Mouse (Mus musculus): ENCODE data around the gene Wdr13.

Wdr13 gene

GRCm38 (mm10) chrX:8132017-8132976 lies at the start of gene Wdr13:
Wdr13 (minus strand) TSS chrX:8132892.
- DNase-seq, result peak; percentile 99

GRCm38 (mm10) chrX:8179646-8180045 lies 47.0 kb upstream of the Wdr13 start:
- no peak for DNase-seq

- no peak for DNase-seq
Measured at GRCm38 (mm10) chrX:8178871-8179270, 46.2 kb upstream of the Wdr13 start.

GRCm38 (mm10) chrX:8175504-8176385 lies 43.1 kb upstream of the Wdr13 start, which contains the start of gene Tbc1d25:
Tbc1d25 (minus strand) TSS chrX:8176181.
- peak; percentile 99 for DNase-seq

- no peak for DNase-seq
Measured at GRCm38 (mm10) chrX:8175169-8175503, 42.4 kb upstream of the Wdr13 start.

GRCm38 (mm10) chrX:8167716-8168647 lies 35.3 kb upstream of the Wdr13 start:
- DNase-seq, result no peak

- DNase-seq, result no peak
Measured at GRCm38 (mm10) chrX:8164471-8164870, 31.8 kb upstream of the Wdr13 start.

- DNase-seq, result peak; percentile 64
Measured at GRCm38 (mm10) chrX:8163076-8163475, 30.4 kb upstream of the Wdr13 start.

GRCm38 (mm10) chrX:8145153-8145991 lies 12.7 kb upstream of the Wdr13 start, which contains the start of gene Rbm3:
Rbm3 (minus strand) TSS chrX:8145880.
- DNase-seq, result peak; percentile 99

- no peak for DNase-seq
Measured at GRCm38 (mm10) chrX:8143750-8144149, 11.1 kb upstream of the Wdr13 start.

GRCm38 (mm10) chrX:8142948-8143347 lies 10.3 kb upstream of the Wdr13 start:
- no peak for DNase-seq

GRCm38 (mm10) chrX:8141058-8141457 lies 8.4 kb upstream of the Wdr13 start:
- no peak for DNase-seq

- DNase-seq, result no peak
Measured at GRCm38 (mm10) chrX:8140446-8140845, 7.8 kb upstream of the Wdr13 start.

GRCm38 (mm10) chrX:8139480-8139879 lies 6.8 kb upstream of the Wdr13 start:
- no peak for DNase-seq

- no peak for DNase-seq
Measured at GRCm38 (mm10) chrX:8135886-8136285, 3.2 kb upstream of the Wdr13 start.

GRCm38 (mm10) chrX:8131393-8131792 lies 1.3 kb downstream of the Wdr13 start:
- DNase-seq, result peak; percentile 90

- DNase-seq, result no peak
Measured at GRCm38 (mm10) chrX:8125235-8125634, 7.5 kb downstream of the Wdr13 start.

- DNase-seq, result no peak
Measured at GRCm38 (mm10) chrX:8123821-8124470, 8.7 kb downstream of the Wdr13 start.

GRCm38 (mm10) chrX:8117264-8117663 lies 15.4 kb downstream of the Wdr13 start:
- DNase-seq, result no peak

- DNase-seq, result no peak
Measured at GRCm38 (mm10) chrX:8115275-8115674, 17.4 kb downstream of the Wdr13 start.

- peak; percentile 2 for DNase-seq
Measured at GRCm38 (mm10) chrX:8105019-8105418, 27.7 kb downstream of the Wdr13 start.

Measured in heart, adult 11 months (tissue).